8 mouse cellular contexts compared by ENCODE assay signal in the genomic region with DNA sequence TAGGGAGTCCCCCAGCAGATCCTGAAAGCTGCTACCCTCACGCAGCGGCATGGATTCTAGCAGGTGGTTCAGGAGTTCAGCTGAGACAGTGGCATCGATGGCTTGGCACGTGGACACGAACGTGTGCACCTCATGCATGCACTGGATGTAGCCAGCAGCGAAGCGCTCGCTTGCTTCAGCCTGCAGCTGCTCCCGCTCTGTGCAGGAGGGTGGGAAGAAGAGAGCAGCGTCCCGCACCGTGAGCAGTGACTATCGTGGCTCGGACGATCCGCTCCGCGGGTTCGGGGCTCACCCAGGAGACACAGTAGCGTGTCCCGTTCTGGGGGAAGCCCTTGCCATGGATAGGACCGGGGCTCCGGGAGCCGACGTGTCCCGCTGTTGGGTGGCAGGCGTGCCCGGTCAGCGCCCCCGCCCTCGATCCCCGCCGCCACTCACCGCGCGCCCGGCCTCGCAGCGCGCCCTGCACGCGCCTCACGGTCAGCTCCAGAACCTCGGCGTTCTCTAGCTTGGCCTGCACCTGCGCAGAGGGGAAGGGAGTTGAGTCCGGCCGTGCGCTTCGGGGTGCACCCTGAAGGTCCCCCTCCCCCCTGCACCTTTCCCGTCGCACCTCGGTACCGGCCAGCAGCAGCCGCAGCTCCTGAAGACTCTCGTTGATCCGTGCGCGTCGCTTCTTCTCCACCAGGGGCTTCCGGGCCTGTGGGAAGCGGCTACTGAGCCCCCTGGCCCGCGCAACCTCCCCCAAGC. TPM values are rescaled to one million over a fixed set of nuclear protein-coding genes. Genes with fewer than 3 reads are reported as not detected.
DNase-seq lines count a peak whose midpoint lies in the region; ATAC-seq and TF ChIP-seq lines count a peak whose summit lies in the region.

No protein-coding gene starts in this region.

- peak; percentile 51 for DNase-seq in gastrocnemius, adult 2 months
- no peak for DNase-seq in gastrocnemius, adult 18-20 months (ENCODE audit: low spot score)
- DNase-seq in brain, embryonic 14.5 days (ENCODE audit: low read depth): peak; percentile 60
- DNase-seq in forebrain, postnatal 0 days: peak; percentile 49
- peak; percentile 61 for DNase-seq in testis, postnatal 14 days (ENCODE audit: low spot score)

- H3K4me1 ChIP-seq in forebrain, postnatal 0 days (ENCODE audit: insufficient read depth): peaks cover 21% of the 10 kb centered on the region
- peaks cover 33% of the 10 kb centered on the region for H3K4me1 ChIP-seq in kidney, embryonic 16.5 days (ENCODE audit: insufficient read depth, low read length)
- H3K4me1 ChIP-seq in megakaryocyte, embryonic 14.5 days: peaks cover 51% of the 10 kb centered on the region

- no peaks in the 10 kb centered on the region for H3K79me3 ChIP-seq in C2C12 (ENCODE audit: low read depth)

- no peaks in the 10 kb centered on the region for H3K9me3 ChIP-seq in forebrain, postnatal 0 days (ENCODE audit: low read length)
- no peaks in the 10 kb centered on the region for H3K9me3 ChIP-seq in kidney, embryonic 16.5 days (ENCODE audit: low read length)
- H3K9me3 ChIP-seq in megakaryocyte, embryonic 14.5 days: no peaks in the 10 kb centered on the region

- peak overlapping the region; percentile 83 for H3K27ac ChIP-seq in gastrocnemius, adult 2 months
- H3K27ac ChIP-seq in forebrain, postnatal 0 days (ENCODE audit: low read depth, low read length): peak overlapping the region; percentile 78
- H3K27ac ChIP-seq in kidney, embryonic 16.5 days (ENCODE audit: low read length): peak overlapping the region; percentile 93

- H3K4me2 ChIP-seq in forebrain, postnatal 0 days (ENCODE audit: low read depth): peak overlapping the region; percentile 69
- peak overlapping the region; percentile 99 for H3K4me2 ChIP-seq in kidney, embryonic 16.5 days (replicated peaks; ENCODE audit: low read depth, low read length)

- no peak for TF ChIP-seq POLR2A in brain, embryonic 14.5 days (IDR thresholded peaks at IDR 0.05; ENCODE audit: borderline replicate concordance, extremely low read depth, insufficient read depth, insufficient read length, poor library complexity, severe bottlenecking)

- H3K79me2 ChIP-seq in C2C12 (ENCODE audit: control insufficient read depth, insufficient read depth): peaks cover 10% of the 10 kb centered on the region

- no peaks in the 10 kb centered on the region for H3K36me3 ChIP-seq in C2C12 (ENCODE audit: control insufficient read depth, insufficient read depth)
- H3K36me3 ChIP-seq in forebrain, postnatal 0 days (ENCODE audit: insufficient read depth): no peaks in the 10 kb centered on the region
- H3K36me3 ChIP-seq in kidney, embryonic 16.5 days (ENCODE audit: insufficient read depth, low read length): no peaks in the 10 kb centered on the region
- H3K36me3 ChIP-seq in megakaryocyte, embryonic 14.5 days (replicated peaks; ENCODE audit: low read length): peaks cover 30% of the 10 kb centered on the region

- peak overlapping the region; percentile 82 for H3ac ChIP-seq in C2C12 (ENCODE audit: control insufficient read depth, insufficient read length, low read depth)

- TF ChIP-seq CTCF in gastrocnemius, adult 2 months (IDR thresholded peaks at IDR 0.05): no peak
- TF ChIP-seq CTCF in C2C12 (IDR thresholded peaks at IDR 0.05; ENCODE audit: control insufficient read depth, insufficient read depth, insufficient read length): no peak
- TF ChIP-seq CTCF in brain, embryonic 14.5 days (IDR thresholded peaks at IDR 0.05; ENCODE audit: borderline replicate concordance, extremely low read depth, insufficient read depth, insufficient read length): peak; percentile 29; the same call in 1 of the 2 replicates
- peak; percentile 63 for TF ChIP-seq CTCF in forebrain, postnatal 0 days (IDR thresholded peaks at IDR 0.05; ENCODE audit: low read depth)

- H3K9ac ChIP-seq in forebrain, postnatal 0 days: peak overlapping the region; percentile 87
- peak overlapping the region; percentile 88 for H3K9ac ChIP-seq in kidney, embryonic 16.5 days (replicated peaks; ENCODE audit: low read length)

- 4% methylated on average over 65 of the region's 65 CpGs for WGBS in forebrain, postnatal 0 days
- WGBS in kidney, embryonic 16.5 days: 4% methylated on average over 62 of the region's 65 CpGs

- ATAC-seq in forebrain, postnatal 0 days: peak; percentile 49
- peak; percentile 33 for ATAC-seq in kidney, embryonic 16.5 days (ENCODE audit: low FRiP score, low TSS enrichment)

- H3K27me3 ChIP-seq in C2C12 (ENCODE audit: control insufficient read depth, insufficient read depth, insufficient read length): no peaks in the 10 kb centered on the region
- H3K27me3 ChIP-seq in forebrain, postnatal 0 days (ENCODE audit: insufficient read depth, low read length): no peaks in the 10 kb centered on the region
- H3K27me3 ChIP-seq in kidney, embryonic 16.5 days (ENCODE audit: insufficient read depth, low read length): no peaks in the 10 kb centered on the region
- H3K27me3 ChIP-seq in megakaryocyte, embryonic 14.5 days (replicated peaks): peaks cover 4% of the 10 kb centered on the region

- intact Hi-C loops in gastrocnemius, adult 2 months (cut with DNase I): no loop called here

- peak overlapping the region; percentile 95 for H3K4me3 ChIP-seq in gastrocnemius, adult 2 months
- H3K4me3 ChIP-seq in C2C12 (ENCODE audit: insufficient read depth, poor library complexity, severe bottlenecking): peak overlapping the region; percentile 72
- peak overlapping the region; percentile 61 for H3K4me3 ChIP-seq in forebrain, postnatal 0 days (ENCODE audit: low read depth, low read length)
- H3K4me3 ChIP-seq in kidney, embryonic 16.5 days (ENCODE audit: low read length): peak overlapping the region; percentile 78
- peak overlapping the region; percentile 98 for H3K4me3 ChIP-seq in megakaryocyte, embryonic 14.5 days (replicated peaks)

TF ChIP-seq in C2C12, 6 proteins besides CTCF, POLR2A, EP300 and RAD21:
- TF ChIP-seq MYOG (IDR thresholded peaks at IDR 0.05; ENCODE audit: control insufficient read depth, extremely low read depth, insufficient read length) (no peak), FOSL1 (IDR thresholded peaks at IDR 0.05; ENCODE audit: insufficient read depth, low read length, poor library complexity, severe bottlenecking) (no peak), MAX (IDR thresholded peaks at IDR 0.05) (no peak), USF1 (IDR thresholded peaks at IDR 0.05; ENCODE audit: low read depth) (no peak), CEBPB (IDR thresholded peaks at IDR 0.05; ENCODE audit: low read depth) (no peak), MYOD1 (IDR thresholded peaks at IDR 0.05; ENCODE audit: control insufficient read depth, insufficient read length, low read depth) (no peak)

RNA-seq across cellular contexts. Expression of a gene that starts 1.4 kb away (rescaled TPM):
- total RNA-seq in gastrocnemius, adult 2 months (2021): 1 to 10 TPM; 4.4 to 7.9 TPM
- 1 to 10 TPM; 6.0 to 6.4 TPM for total RNA-seq in gastrocnemius, adult 18-20 months (2021)
- polyA plus RNA-seq in C2C12 (2012; fragmentation: generic; extraction: Trizol): 87.2 TPM
- polyA plus RNA-seq in brain, embryonic 14.5 days (2012; rRNA removed): 144 and 245 TPM in 2 replicates
- 133 and 154 TPM in 2 replicates for total RNA-seq in forebrain, postnatal 0 days (2014; rRNA removed)
- polyA plus RNA-seq in forebrain, postnatal 0 days (2015; fragmentation: Nextera tagmentation; extraction: Ambion mirVana): 154 and 177 TPM in 2 replicates
- 69.0 and 72.2 TPM in 2 replicates for polyA plus RNA-seq in kidney, embryonic 16.5 days (2015; fragmentation: Nextera tagmentation; extraction: Ambion mirVana)
- 41.6 and 60.4 TPM in 2 replicates for polyA plus RNA-seq in megakaryocyte, embryonic 14.5 days (2012; ENCODE audit: insufficient read depth, low replicate concordance)

RNA-seq across cellular contexts. Expression of a gene that starts 13.8 kb away (rescaled TPM):
- total RNA-seq in gastrocnemius, adult 2 months (2021): 10 to 100 TPM; 38.3 to 44.6 TPM
- total RNA-seq in gastrocnemius, adult 18-20 months (2021): 10 to 100 TPM; 35.4 to 40.1 TPM
- polyA plus RNA-seq in C2C12 (2012; fragmentation: generic; extraction: Trizol): 77.6 TPM
- 118 and 128 TPM in 2 replicates for polyA plus RNA-seq in brain, embryonic 14.5 days (2012; rRNA removed)
- total RNA-seq in forebrain, postnatal 0 days (2014; rRNA removed): 104 and 108 TPM in 2 replicates
- polyA plus RNA-seq in forebrain, postnatal 0 days (2015; fragmentation: Nextera tagmentation; extraction: Ambion mirVana): 129 TPM in 2 replicates
- 140 and 143 TPM in 2 replicates for polyA plus RNA-seq in kidney, embryonic 16.5 days (2015; fragmentation: Nextera tagmentation; extraction: Ambion mirVana)
- polyA plus RNA-seq in megakaryocyte, embryonic 14.5 days (2012; ENCODE audit: insufficient read depth, low replicate concordance): 13.9 and 52.5 TPM in 2 replicates

RNA-seq across cellular contexts. Expression of a gene that starts 46.2 kb away (rescaled TPM):
- total RNA-seq in gastrocnemius, adult 2 months (2021): 1 to 10 TPM in 1 of 2 experiments, under 1 TPM in 1; 0.67 to 1.4 TPM
- 1 to 10 TPM; 1.2 to 1.6 TPM for total RNA-seq in gastrocnemius, adult 18-20 months (2021)
- 7.3 TPM for polyA plus RNA-seq in C2C12 (2012; fragmentation: generic; extraction: Trizol)
- polyA plus RNA-seq in brain, embryonic 14.5 days (2012; rRNA removed): 0.26 and 0.40 TPM in 2 replicates
- 0.31 and 0.33 TPM in 2 replicates for total RNA-seq in forebrain, postnatal 0 days (2014; rRNA removed)
- polyA plus RNA-seq in forebrain, postnatal 0 days (2015; fragmentation: Nextera tagmentation; extraction: Ambion mirVana): 0.09 and 0.21 TPM in 2 replicates
- polyA plus RNA-seq in kidney, embryonic 16.5 days (2015; fragmentation: Nextera tagmentation; extraction: Ambion mirVana): 2.0 and 2.2 TPM in 2 replicates
- 0.04 TPM in 1 of 2 replicates, not detected in the other for polyA plus RNA-seq in megakaryocyte, embryonic 14.5 days (2012; ENCODE audit: insufficient read depth, low replicate concordance)

RNA-seq across cellular contexts. Expression of a gene that starts 46.7 kb away (rescaled TPM):
- 10 to 100 TPM in 1 of 2 experiments, 1 to 10 TPM in 1; 3.9 to 10.8 TPM for total RNA-seq in gastrocnemius, adult 2 months (2021)
- 1 to 10 TPM; 2.3 to 3.0 TPM for total RNA-seq in gastrocnemius, adult 18-20 months (2021)
- 0.96 TPM for polyA plus RNA-seq in C2C12 (2012; fragmentation: generic; extraction: Trizol)
- polyA plus RNA-seq in brain, embryonic 14.5 days (2012; rRNA removed): 8.9 and 9.4 TPM in 2 replicates
- 6.3 and 9.0 TPM in 2 replicates for total RNA-seq in forebrain, postnatal 0 days (2014; rRNA removed)
- polyA plus RNA-seq in forebrain, postnatal 0 days (2015; fragmentation: Nextera tagmentation; extraction: Ambion mirVana): 2.3 and 4.3 TPM in 2 replicates
- 4.2 and 4.6 TPM in 2 replicates for polyA plus RNA-seq in kidney, embryonic 16.5 days (2015; fragmentation: Nextera tagmentation; extraction: Ambion mirVana)
- polyA plus RNA-seq in megakaryocyte, embryonic 14.5 days (2012; ENCODE audit: insufficient read depth, low replicate concordance): 0.73 and 1.0 TPM in 2 replicates

Comparison
In these comparisons a context has a peak if more than half of its experiments do, and no peak if none do; other contexts are left out.
1. CTCF ChIP-seq: peak in brain, embryonic 14.5 days (single experiment) and forebrain, postnatal 0 days (single experiment); none in gastrocnemius, adult 2 months (single experiment) and C2C12 (single experiment).
2. Peak in every context shown above with its lines, with median percentiles within 50 percentile points of each other: H3K27ac ChIP-seq and H3K4me3 ChIP-seq.